Mouse (Mus musculus): ENCODE measurements around the gene Adam8. TPM values are rescaled to one million over a fixed set of nuclear protein-coding genes. Genes with fewer than 3 reads are reported as not detected.

Adam8 gene
- total and polyA plus RNA-seq, 2 experiments: 0.09 to 0.46 TPM

DNA sequence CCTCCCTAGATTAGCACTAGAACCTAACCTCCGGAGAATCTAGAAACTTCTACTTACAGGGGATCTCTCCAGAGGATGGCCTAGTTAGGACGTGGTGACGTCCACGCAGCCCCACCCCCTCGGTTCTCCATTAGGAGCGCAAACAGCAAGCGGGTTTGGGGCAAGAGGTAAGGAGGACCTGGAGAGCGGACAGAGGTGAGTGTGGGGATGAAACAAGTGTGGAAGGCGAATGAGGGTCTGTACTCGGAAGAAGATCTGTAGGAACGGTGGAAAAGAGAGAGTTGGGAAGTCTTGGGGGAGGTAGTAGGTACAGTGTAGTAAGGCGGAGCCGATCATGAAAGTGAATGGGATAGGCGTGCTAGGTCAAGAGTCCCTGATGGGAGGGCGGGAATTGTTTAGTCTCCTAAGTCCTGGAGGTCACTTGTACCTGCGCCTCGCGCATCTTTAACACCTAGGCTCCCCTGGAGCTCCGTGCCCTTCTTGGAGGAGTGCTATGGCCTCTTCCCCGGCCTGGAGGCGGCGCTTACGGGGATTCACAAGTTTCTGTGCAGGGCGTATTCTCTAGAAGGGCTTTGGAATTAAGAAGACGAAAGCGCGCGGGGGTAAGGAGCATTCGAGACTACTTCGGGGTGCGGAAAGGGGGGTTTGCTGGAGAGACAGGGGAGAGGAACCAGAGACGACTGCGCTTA, 41.9 kb downstream of the Adam8 start:
- TF ChIP-seq POLR2A (IDR thresholded peaks at IDR 0.05; ENCODE audit: extremely low read depth, insufficient read depth, low read length) (no peak), CTCF (IDR thresholded peaks at IDR 0.05; ENCODE audit: low read depth, low read length) (no peak)
- no peaks in the 10 kb centered on the region; the same call in 1 of the 2 replicates for H3K27me3 ChIP-seq (ENCODE audit: control insufficient read depth, insufficient read depth, low read length)
- H3K4me1 ChIP-seq (ENCODE audit: control insufficient read depth, insufficient read depth, low read length): no peaks in the 10 kb centered on the region
- no peaks in the 10 kb centered on the region for H3K36me3 ChIP-seq (ENCODE audit: control insufficient read depth, insufficient read depth, low read length)
- peak overlapping the region; percentile 57 for H3K4me3 ChIP-seq (ENCODE audit: insufficient read depth, low read depth, low read length)
- H3K9ac ChIP-seq (ENCODE audit: low read depth, low read length): peak overlapping the region; percentile 42; the same call in 1 of the 2 replicates
- 1% methylated on average over 33 of the region's 33 CpGs for WGBS
- no peak overlapping the region for H3K27ac ChIP-seq (replicated peaks; ENCODE audit: insufficient read depth, low read depth, low read length)
- no peaks in the 10 kb centered on the region for H3K79me2 ChIP-seq (ENCODE audit: control insufficient read depth, insufficient read depth, low read length)
- peak; percentile 29 for DNase-seq (ENCODE audit: extremely low read depth, low read depth, low spot score)

DNA sequence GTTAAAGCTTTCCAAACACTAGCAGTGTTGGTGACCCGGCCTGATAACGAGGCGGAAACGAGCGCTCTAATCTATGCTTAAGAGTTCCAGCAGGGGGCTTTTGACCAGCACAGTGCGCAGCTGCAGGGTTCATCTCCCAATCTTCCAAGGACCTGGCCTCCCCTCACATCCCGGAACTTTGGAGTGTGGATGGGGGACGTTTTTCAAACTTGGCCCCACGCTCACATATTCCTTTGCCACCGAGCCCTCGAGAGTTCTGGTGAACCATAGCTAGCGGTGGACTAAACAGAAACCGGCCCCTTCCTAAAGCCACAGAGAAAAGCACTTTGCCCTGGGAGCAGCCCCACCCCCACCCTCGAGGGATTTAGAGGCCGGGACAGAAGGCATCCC, 42.5 kb downstream of the Adam8 start:
- Histone ChIP-seq H3K79me2 (ENCODE audit: control insufficient read depth, insufficient read depth, low read length) (no peaks in the 10 kb centered on the region), H3K4me1 (ENCODE audit: control insufficient read depth, insufficient read depth, low read length) (no peaks in the 10 kb centered on the region), H3K27me3 (ENCODE audit: control insufficient read depth, insufficient read depth, low read length) (no peaks in the 10 kb centered on the region; the same call in 1 of the 2 replicates), H3K27ac (replicated peaks; ENCODE audit: insufficient read depth, low read depth, low read length) (no peak overlapping the region), H3K36me3 (ENCODE audit: control insufficient read depth, insufficient read depth, low read length) (no peaks in the 10 kb centered on the region), H3K4me3 (ENCODE audit: insufficient read depth, low read depth, low read length) (peak overlapping the region; percentile 4; the same call in 1 of the 2 replicates), H3K9ac (ENCODE audit: low read depth, low read length) (peak overlapping the region; percentile 2; the same call in 1 of the 2 replicates)
- 6% methylated on average over 15 of the region's 15 CpGs for WGBS
- TF ChIP-seq POLR2A (IDR thresholded peaks at IDR 0.05; ENCODE audit: extremely low read depth, insufficient read depth, low read length) (no peak), CTCF (IDR thresholded peaks at IDR 0.05; ENCODE audit: low read depth, low read length) (peak; percentile 34; the same call in 1 of the 2 replicates)
- peak; percentile 4 for DNase-seq (ENCODE audit: extremely low read depth, low read depth, low spot score)

DNA sequence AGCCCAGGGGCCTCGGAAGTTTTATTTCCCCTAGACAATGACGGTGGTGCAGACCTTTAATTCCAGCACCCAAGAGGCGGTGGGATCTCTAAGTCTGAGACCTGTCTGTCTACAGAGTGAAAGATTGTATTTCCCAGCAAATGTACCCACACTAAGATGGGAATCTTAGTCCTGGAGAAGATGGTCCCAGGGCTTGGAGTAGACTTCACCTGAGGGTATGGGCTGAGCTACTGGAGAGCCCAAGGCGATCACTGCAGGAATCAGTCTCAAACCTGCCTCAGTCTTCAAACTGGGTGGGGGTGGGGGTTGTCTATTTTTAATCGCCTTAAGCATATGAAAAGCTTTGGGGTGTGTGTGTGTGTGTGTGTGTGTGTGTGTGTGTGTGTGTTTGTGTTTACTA, 46.3 kb downstream of the Adam8 start:
- TF ChIP-seq POLR2A (IDR thresholded peaks at IDR 0.05; ENCODE audit: extremely low read depth, insufficient read depth, low read length) (no peak), CTCF (IDR thresholded peaks at IDR 0.05; ENCODE audit: low read depth, low read length) (no peak)
- no peak for DNase-seq (ENCODE audit: extremely low read depth, low read depth, low spot score)
- no peak overlapping the region for H3K9ac ChIP-seq (ENCODE audit: low read depth, low read length)
- H3K36me3 ChIP-seq (ENCODE audit: control insufficient read depth, insufficient read depth, low read length): no peaks in the 10 kb centered on the region
- H3K4me1 ChIP-seq (ENCODE audit: control insufficient read depth, insufficient read depth, low read length): no peaks in the 10 kb centered on the region
- H3K79me2 ChIP-seq (ENCODE audit: control insufficient read depth, insufficient read depth, low read length): no peaks in the 10 kb centered on the region
- H3K4me3 ChIP-seq (ENCODE audit: insufficient read depth, low read depth, low read length): no peak overlapping the region
- H3K27me3 ChIP-seq (ENCODE audit: control insufficient read depth, insufficient read depth, low read length): peaks cover 8% of the 10 kb centered on the region
- WGBS: 68% methylated on average over 5 of the region's 5 CpGs
- no peak overlapping the region for H3K27ac ChIP-seq (replicated peaks; ENCODE audit: insufficient read depth, low read depth, low read length)

DNA sequence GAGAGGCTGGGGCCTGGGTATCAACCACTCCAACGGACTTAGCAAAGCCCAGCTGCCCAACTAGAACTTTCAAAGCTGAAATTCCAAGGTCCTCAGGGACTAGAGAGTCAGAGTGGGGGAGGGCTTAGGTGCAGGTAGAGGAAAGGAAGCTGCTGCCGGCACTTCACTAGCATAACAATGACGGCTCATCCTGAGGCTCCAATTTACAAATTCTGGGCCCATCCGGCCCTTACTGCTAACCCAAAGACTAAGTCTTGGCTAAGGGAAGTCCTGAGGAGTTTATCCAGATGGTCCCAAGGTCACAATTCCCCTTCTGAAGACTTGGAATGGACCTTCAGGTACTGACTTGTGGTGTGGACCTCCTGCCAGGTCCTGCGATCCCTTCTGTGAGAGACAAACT, 46.8 kb downstream of the Adam8 start:
- H3K4me3 ChIP-seq (ENCODE audit: insufficient read depth, low read depth, low read length): no peak overlapping the region
- TF ChIP-seq CTCF (IDR thresholded peaks at IDR 0.05; ENCODE audit: low read depth, low read length) (no peak), POLR2A (IDR thresholded peaks at IDR 0.05; ENCODE audit: extremely low read depth, insufficient read depth, low read length) (no peak)
- H3K36me3 ChIP-seq (ENCODE audit: control insufficient read depth, insufficient read depth, low read length): no peaks in the 10 kb centered on the region
- H3K27ac ChIP-seq (replicated peaks; ENCODE audit: insufficient read depth, low read depth, low read length): no peak overlapping the region
- no peak for DNase-seq (ENCODE audit: extremely low read depth, low read depth, low spot score)
- no peaks in the 10 kb centered on the region for H3K4me1 ChIP-seq (ENCODE audit: control insufficient read depth, insufficient read depth, low read length)
- no peaks in the 10 kb centered on the region for H3K79me2 ChIP-seq (ENCODE audit: control insufficient read depth, insufficient read depth, low read length)
- WGBS: 47% methylated on average over 5 of the region's 5 CpGs
- peaks cover 11% of the 10 kb centered on the region for H3K27me3 ChIP-seq (ENCODE audit: control insufficient read depth, insufficient read depth, low read length)
- H3K9ac ChIP-seq (ENCODE audit: low read depth, low read length): no peak overlapping the region

DNA sequence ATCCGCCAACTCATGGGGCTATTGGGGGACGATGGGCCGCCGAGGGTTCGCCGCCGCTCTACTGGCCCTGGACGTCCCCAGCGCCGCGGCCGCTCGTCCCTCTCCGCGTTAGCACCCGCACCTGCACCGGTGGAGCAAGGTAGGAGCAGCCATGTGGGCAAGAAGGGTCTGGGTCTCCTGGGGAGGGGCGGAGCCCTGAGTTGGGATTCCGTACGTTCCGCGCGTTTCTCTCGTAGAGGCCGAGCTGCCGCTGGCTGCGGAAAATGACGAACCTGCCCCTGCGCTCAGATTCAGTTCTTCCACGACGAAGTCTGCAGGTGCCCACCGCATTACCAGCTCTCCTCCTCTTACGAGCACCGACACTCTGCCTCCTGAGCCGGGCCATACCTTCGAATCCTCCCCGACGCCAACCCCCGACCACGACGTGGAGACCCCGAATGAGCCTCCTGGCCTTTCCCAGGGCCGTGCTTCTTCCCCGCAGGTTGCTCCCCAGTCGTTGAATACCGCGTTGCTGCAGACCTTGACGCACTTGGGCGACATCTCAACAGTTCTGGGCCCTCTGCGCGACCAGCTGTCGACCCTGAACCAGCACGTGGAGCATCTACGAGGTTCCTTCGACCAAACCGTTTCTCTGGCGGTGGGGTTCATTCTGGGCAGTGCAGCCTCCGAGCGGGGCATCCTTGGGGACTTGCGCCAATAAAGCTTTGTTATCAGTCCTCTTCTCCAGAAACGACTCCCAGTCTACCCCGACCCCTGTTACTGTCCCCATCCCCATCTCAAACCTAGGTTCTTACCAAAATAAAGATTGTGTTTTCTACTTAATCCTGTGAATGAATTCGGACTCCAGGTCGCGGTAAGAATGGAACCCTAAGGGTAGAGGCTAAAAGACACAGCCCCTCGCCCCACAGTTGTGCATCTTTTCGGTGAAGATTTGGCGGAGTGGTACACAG, 47.8 kb downstream of the Adam8 start:
- no peaks in the 10 kb centered on the region for H3K4me1 ChIP-seq (ENCODE audit: control insufficient read depth, insufficient read depth, low read length)
- no peaks in the 10 kb centered on the region for H3K79me2 ChIP-seq (ENCODE audit: control insufficient read depth, insufficient read depth, low read length)
- H3K9ac ChIP-seq (ENCODE audit: low read depth, low read length): no peak overlapping the region
- H3K36me3 ChIP-seq (ENCODE audit: control insufficient read depth, insufficient read depth, low read length): no peaks in the 10 kb centered on the region
- WGBS: 6% methylated on average over 68 of the region's 68 CpGs
- no peak for DNase-seq (ENCODE audit: extremely low read depth, low read depth, low spot score)
- H3K27me3 ChIP-seq (ENCODE audit: control insufficient read depth, insufficient read depth, low read length): peaks cover 12% of the 10 kb centered on the region
- H3K4me3 ChIP-seq (ENCODE audit: insufficient read depth, low read depth, low read length): peak overlapping the region; percentile 13; the same call in 1 of the 2 replicates
- TF ChIP-seq POLR2A (IDR thresholded peaks at IDR 0.05; ENCODE audit: extremely low read depth, insufficient read depth, low read length): no peak
- no peak for TF ChIP-seq CTCF (IDR thresholded peaks at IDR 0.05; ENCODE audit: low read depth, low read length)
- H3K27ac ChIP-seq (replicated peaks; ENCODE audit: insufficient read depth, low read depth, low read length): no peak overlapping the region
